Mouse (Mus musculus): Measurements from ENCODE around the gene Lmx1a. TPM values are rescaled to one million over a fixed set of nuclear protein-coding genes. Genes with fewer than 3 reads are reported as not detected.
A peak's percentile ranks its signal among the peaks of the same experiment; 100 is the strongest.

Lmx1a gene
- total RNA-seq, 2 experiments from 2014 or later: 0.22 to 0.71 TPM

- DNase-seq (ENCODE audit: low spot score in 2 of 2): no peak
Observed at GRCm38 (mm10) chr1:167693499-167694240, 4.6 kb downstream of the Lmx1a start.

- no peak for DNase-seq (ENCODE audit: low spot score in 2 of 2)
Observed at GRCm38 (mm10) chr1:167694731-167695130, 5.7 kb downstream of the Lmx1a start.

DNA sequence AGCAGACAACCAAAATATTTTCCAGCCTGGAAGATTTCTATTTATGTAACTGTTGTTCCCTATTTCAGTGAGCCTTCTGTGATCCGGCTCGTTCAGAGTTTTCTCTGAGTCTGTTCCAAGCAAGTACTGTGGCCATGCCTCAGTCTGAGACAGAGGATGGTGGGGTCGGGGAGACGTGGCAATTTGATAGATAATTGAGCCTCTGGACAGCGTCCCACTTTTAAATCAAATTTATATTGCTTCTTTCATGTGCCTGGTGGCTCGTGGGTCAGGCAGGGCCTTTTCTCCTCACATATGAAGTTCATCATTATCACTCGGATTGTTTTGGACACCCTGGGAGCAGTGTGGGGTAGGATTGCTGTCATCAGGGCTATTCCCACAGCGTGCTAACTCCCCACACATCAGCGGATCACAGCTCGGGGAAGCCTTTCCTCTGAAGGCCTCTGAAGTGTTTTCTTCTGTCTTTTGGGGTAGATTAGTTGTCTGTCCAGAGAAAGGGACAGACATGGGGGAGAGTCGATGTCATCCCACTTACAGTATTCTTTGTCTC is 6.9 kb downstream of the Lmx1a start:
- no peak for DNase-seq (ENCODE audit: low spot score in 2 of 2)

DNA sequence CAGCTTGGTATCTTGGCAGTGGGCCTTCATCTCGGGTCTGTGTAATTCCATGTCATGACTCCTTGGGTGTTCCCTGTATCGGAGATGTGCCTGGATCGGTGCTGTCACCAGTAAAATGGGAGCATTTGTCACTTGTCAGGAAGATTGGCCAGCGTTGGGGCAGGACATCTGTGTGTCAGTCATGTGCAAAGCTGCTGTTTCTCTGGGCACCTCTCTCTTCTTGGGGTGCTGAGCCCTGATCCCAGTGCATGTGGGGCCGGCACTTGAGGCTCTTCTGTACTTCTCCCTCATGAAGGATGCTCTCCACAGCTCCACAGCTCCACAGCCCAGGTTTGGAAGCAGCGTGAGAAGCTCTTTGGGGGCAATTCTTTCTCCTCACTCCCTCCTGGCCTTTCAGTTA is 10.7 kb downstream of the Lmx1a start:
- DNase-seq (ENCODE audit: low spot score in 2 of 2): no peak

DNA sequence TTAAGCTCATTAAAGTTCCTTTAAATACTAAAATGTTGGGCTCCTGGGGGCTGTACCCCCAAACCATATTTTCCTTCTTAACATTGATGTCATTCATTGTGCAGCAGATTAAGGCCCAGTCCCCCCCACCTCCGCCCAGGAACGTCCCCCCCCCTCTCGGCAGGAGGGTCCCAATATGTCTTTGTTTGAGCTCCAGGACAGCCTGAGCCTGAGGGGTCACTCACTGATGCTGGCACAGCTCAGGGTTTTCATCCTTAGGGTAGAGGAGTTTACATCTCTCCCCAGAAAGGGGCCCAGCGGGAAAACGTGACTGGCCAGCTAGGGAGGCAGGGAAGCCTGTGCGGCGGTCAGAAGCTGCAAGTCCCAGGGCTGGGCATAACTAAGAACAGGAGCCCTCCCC is 11.2 kb downstream of the Lmx1a start:
- no peak for DNase-seq (ENCODE audit: low spot score in 2 of 2)

DNA sequence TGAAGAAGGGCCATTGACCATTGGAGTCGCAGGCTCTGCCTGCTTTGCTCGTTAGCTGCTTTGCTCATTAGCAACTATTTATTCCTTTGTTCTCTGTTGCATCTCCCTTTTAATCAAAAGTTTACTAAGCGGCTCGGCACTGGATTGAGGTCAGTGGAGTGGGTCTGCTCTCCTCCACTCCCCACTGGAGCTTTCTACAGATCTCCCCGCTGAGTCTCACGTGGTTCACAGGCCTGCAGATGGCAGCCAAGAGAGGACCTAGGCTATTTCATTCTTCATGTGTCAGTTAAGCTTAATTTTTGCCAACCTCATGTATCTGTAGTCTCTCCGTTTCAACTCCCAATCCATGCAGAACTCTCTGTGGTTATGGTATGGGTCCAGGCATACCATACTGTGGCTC is 16.5 kb downstream of the Lmx1a start:
- DNase-seq (ENCODE audit: low spot score in 2 of 2): no peak

DNA sequence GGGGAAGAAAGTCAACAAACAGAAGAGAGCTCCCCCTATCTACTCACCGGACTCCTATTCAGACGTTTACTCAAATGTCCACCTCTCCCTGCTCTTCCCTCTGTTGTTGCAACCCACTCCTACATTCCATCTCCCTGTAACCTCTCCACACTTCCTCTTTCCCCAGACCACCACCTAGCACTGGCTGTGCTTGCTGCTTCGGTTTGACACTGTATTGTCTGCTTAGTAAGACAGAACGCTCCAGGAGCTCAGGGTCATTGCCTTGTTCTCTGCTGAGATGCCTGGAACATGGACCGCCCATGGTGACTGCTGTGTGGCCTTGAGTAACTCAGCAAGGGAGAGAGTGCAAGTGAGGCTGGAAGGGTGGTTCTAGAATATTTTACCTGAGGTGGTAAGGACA is 19.7 kb downstream of the Lmx1a start:
- no peak for DNase-seq (ENCODE audit: low spot score in 2 of 2)

- no peak for DNase-seq (ENCODE audit: low spot score in 2 of 2)
Observed at GRCm38 (mm10) chr1:167715730-167716341, 26.8 kb downstream of the Lmx1a start.

DNA sequence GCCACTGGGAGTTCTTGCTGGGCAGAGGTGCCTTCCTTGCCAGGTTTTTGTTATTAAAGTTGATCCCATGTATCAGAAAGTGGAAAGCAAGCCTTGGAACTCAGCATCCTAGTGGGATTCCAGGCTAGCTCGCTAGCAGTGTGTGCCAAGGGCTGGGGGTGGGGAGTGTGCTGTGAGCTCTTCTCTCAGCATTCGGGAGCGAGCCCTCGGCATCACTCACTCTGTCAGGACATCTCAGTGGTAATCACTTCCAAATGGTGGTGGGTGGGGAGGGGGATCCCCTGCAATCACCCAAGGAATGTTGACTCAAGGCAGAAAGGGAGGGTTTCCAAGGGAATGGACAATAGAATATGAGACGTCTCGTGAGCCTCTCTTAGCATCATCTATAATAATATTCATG is 45.4 kb downstream of the Lmx1a start:
- DNase-seq (ENCODE audit: low spot score in 2 of 2): no peak

GRCm38 (mm10) chr1:167736793-167737192 is 47.8 kb downstream of the Lmx1a start:
- DNase-seq (ENCODE audit: low spot score in 2 of 2): peak; percentile 39 to 48

- DNase-seq (ENCODE audit: low spot score in 2 of 2): no peak
Observed at GRCm38 (mm10) chr1:167739286-167739685, 50.2 kb downstream of the Lmx1a start.

DNA sequence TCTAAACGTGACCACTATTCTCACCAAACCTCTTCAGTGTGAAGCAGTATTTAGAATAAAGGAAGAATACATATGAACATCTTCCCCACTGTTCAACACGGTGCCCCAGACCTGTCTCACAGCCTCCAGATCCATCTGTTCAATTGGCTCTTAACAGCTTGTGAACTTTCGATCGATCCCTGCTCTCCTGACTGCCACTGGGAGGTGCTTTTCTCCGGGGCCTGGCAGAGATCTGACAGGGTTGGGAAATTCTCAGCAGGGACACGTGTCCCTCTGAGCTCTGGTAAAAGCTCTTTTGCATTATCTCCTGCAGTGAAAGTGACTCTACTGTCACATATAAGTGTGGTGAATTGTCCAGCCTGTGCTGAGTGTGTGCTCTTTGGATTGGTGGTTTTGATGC is 57.6 kb downstream of the Lmx1a start:
- no peak for DNase-seq (ENCODE audit: low spot score in 2 of 2)

- DNase-seq (ENCODE audit: low spot score in 2 of 2): no peak
Observed at GRCm38 (mm10) chr1:167752661-167753060, 63.6 kb downstream of the Lmx1a start.

DNA sequence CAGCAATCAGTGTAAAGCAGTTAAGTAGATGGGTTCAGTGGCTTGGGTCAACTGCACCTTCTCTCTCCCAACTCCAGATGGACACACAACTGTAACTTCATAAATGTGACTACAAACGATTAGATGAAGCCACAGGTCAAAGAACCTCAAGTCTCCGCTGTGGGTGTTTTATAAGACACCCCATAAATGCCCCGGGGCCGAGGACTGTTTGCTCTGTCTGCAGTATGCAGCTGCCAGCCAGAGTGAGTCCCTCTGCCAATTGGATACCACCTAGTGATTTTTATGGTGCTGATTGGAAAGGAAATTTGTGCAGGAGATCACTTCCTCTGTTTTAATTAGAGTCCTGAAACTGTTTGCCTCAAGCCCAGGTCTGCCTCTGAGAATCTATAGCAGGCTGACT is 65.0 kb downstream of the Lmx1a start:
- DNase-seq (ENCODE audit: low spot score in 2 of 2): no peak

- DNase-seq (ENCODE audit: low spot score in 2 of 2): no peak
Observed at GRCm38 (mm10) chr1:167754636-167755522, 65.8 kb downstream of the Lmx1a start.

DNA sequence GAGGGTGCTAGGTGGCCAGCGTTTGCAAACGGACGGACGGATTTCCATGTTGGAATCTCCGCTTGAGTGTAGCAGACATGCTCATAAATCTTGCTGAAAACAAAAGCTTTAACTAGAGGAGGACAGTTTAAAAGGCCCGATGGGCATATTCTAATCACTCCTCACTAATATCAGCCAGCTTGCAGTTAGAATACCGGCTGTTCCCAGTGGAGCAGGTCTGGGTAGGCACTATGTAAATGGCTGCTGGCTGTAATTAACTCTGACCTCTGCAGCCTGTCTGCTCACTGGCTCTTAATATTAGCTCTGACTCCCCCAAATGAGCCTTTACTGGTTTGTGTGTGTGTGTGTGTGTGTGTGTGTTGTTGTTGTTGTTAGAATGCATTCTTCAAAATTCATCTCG is 69.2 kb downstream of the Lmx1a start:
- DNase-seq (ENCODE audit: low spot score in 2 of 2): no peak

GRCm38 (mm10) chr1:167760307-167760706 is 71.3 kb downstream of the Lmx1a start:
- no peak for DNase-seq (ENCODE audit: low spot score in 2 of 2)

DNA sequence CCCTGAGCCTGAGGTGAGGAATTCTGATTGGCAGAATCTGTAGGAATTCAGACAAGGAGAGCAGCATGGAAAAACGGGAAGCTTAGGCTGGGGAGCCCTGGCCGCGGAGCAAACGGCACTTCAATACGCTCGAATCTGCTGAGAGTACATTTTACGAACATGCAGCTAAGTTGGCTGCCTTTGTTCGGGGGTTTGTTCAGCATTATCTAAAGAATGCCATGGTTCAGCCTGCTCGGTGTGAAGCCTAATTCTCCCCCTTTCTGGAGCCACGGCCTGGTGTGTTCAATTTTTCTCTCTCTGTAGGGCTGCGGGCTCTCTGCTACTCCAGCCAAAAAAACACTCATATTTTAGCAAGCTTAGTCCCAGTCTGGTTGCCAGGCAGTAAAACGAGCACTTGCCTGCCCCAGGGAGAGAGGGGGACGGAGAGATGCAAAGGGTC is 72.8 kb downstream of the Lmx1a start:
- DNase-seq (ENCODE audit: low spot score in 2 of 2): no peak

GRCm38 (mm10) chr1:167766619-167767018 is 77.6 kb downstream of the Lmx1a start:
- no peak for DNase-seq (ENCODE audit: low spot score in 2 of 2)

DNA sequence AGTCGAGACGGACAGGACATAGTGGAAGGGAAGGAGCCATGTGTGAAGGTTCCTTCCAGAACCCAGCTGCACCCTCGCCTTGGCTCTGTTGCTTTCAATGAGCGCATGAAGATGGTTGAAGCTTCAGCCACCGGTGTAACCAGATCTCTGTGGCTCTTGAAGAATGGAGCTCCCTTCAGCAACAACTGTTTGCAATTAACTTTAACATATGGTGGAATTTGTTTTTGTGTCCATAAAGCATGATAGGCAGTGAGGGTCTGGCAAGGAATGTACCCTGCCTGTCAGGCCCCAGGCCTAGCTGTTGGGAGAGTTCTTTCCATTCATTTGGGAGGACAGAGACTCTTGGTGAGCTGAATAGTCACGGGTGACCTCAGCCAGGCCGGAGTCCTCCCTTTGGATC is 81.4 kb downstream of the Lmx1a start:
- no peak for DNase-seq (ENCODE audit: low spot score in 2 of 2)

GRCm38 (mm10) chr1:167779766-167780488 is 90.9 kb downstream of the Lmx1a start:
- no peak for DNase-seq (ENCODE audit: low spot score in 2 of 2)

Data from layer of hippocampus, postnatal 10 days (tissue).